Mouse (Mus musculus) T-cell, adult 2 months (primary cell): ENCODE data around the gene Ndufa3.
"Not testable (repeated sequence)": the region's sequence is repeated elsewhere in the genome, so short reads cannot be mapped to it uniquely, and the experiment has no call there.

Source experiments
- DNase-seq: peaks from one replicate; pipeline ENCODE4 v3.0.0; 2022; ENCODE audit warnings: low spot score

Ndufa3 gene

GRCm38 (mm10) chr7:3617242-3617995 is at the start of gene Ndufa3:
Gene Ndufa3, plus strand, starts transcription at chr7:3617373.
- DNase-seq, result peak; percentile 94

DNA sequence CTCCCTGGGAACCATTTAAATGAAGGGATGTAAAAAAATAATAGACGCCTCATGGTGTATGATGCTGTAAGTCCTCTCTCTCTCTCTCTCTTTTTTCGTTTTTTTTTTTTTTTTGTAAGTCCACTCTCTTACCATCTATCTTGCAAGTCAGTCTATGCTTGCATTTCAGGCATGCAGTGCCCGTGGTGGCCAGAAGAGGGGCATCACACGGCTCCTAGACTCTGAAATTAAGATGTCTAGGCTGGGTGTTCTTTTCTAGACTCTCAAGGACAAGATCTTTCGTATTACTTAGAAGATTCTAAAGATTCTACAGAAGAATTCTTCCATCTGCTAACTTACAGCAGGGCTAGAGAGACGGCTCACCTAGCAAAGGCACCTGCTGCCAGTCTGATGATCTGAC is 47.4 kb upstream of the Ndufa3 start:
- DNase-seq, result no peak

- DNase-seq, result not testable (repeated sequence)
Observed at GRCm38 (mm10) chr7:3570580-3570979, 46.6 kb upstream of the Ndufa3 start.

GRCm38 (mm10) chr7:3571847-3572246 is 45.3 kb upstream of the Ndufa3 start:
- no peak for DNase-seq

DNA sequence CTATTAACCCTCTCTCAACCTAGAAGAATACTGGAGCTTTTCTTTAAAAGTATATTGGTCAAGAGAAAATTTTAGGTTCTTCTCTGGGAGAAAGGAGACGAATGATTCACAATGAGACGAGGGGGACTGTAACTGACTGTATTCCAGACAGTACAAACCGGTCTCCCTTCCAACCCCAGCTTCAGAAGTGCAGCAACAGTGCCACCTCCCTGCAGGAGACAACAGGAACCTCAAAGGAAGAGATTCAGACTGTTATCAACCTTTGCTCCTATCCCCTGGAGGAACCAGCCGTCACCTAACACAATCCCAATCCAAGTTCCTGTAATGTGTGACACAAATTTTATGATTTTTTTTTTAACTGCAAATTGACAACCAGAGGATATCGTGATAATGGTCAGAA is 43.0 kb upstream of the Ndufa3 start:
- DNase-seq, result no peak

DNA sequence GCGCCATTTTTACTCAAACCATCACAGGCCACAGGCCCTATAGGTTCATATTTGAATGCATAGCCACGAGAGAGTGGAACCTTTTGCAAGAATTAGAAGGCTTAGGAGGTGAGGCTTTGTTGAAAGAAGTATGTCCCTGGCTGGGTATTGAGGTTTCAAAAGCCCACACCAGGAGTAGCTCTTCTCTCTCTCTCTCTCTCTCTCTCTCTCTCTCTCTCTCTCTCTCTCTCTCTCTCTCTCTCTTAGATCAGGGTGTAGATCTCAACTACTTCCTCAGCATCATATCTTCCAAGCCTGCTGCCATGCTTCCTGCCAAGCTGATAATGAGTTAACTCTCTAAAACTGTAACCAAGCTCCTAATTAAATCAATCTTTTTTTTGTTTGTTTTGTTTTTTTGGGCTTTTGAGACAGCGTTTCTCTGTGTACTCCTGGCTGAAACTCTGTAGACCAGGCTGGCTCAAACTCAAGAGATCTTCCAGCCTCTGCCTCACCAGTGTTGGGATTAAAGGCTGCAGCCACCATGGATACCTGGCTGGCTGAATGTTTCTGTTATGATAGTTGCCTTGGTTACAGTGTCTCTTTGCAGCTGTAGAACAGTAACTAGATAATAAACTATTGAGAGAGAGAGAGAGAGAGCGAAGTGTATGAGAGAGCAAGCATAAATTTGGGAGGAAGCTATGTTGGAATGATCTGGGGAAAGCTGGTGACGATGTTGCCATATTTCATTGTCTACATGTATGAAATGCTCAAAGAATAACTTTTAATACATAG is 40.6 kb upstream of the Ndufa3 start:
- DNase-seq, result no peak

DNA sequence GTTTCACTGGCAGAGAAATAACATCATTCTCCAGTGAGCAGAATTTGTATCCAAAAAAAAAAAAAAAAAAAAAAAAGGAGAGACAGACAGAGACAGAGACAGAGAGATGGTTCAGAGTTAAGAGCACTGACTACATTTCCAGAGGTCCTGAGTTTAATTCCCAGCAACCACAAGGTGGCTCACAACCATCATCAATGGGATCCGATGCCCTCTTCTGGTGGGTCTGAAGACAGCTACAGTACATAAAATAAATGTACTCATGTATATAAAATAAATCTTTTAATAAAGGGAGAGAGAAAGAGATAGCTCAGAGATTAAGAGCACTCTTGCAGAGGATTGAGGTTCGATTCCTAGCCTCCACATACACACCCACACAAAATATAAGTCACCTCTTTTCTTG is 39.0 kb upstream of the Ndufa3 start:
- DNase-seq, result no peak

DNA sequence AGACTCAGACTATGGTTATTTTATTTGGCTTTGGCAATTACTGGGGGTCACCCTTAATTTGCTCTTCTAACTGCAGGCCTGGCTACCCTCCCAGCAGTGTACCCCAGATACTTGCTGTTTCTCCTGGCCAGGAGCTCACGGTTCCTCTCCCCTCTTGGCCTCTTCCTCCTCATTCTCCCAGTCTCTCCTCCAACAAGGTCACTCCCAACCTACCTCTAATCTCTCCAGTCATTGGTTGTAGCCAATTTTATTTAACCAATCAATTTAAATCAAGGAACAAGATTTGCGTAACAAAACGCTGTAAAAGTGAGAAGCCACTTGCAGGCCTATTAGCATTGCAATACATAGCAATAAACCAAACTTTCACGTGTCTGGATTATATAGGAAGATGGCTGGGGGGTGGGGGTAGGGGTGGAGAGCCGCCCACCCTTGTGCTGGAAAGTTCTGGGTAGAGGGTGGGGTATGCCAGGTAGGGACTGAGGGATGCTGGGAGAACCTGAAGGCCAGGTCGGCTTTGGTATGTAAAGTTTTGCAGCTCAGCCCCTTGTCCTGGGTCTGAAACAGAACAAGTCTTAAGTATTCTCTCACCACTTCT is 38.1 kb upstream of the Ndufa3 start:
- DNase-seq, result no peak

DNA sequence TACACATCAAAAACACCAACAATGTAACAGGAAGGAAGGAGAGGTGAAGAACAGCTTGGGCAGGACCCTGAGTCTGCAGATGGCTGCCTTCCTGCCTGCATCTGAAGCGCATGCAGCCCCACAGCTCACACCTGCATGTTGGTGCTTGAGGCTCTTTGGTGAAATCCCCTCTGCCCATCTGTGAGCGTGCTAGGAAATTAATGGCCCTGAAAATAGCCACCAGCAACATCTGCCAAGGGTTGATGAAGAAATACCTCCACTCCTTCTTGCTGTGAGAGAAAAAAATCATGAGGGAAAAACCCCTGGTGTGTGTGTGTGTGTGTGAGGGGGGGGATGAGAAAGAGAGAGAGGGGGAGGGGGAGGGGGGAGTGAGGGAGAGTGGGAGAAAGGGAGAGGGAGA is 37.1 kb upstream of the Ndufa3 start:
- no peak for DNase-seq

GRCm38 (mm10) chr7:3585763-3586162 is 31.4 kb upstream of the Ndufa3 start:
- no peak for DNase-seq

- no peak for DNase-seq
Observed at GRCm38 (mm10) chr7:3586255-3586654, 30.9 kb upstream of the Ndufa3 start.

GRCm38 (mm10) chr7:3587292-3587691 is 29.9 kb upstream of the Ndufa3 start:
- no peak for DNase-seq

GRCm38 (mm10) chr7:3590550-3590949 is 26.6 kb upstream of the Ndufa3 start:
- DNase-seq, result no peak

GRCm38 (mm10) chr7:3591534-3591933 is 25.6 kb upstream of the Ndufa3 start:
- DNase-seq, result no peak

DNA sequence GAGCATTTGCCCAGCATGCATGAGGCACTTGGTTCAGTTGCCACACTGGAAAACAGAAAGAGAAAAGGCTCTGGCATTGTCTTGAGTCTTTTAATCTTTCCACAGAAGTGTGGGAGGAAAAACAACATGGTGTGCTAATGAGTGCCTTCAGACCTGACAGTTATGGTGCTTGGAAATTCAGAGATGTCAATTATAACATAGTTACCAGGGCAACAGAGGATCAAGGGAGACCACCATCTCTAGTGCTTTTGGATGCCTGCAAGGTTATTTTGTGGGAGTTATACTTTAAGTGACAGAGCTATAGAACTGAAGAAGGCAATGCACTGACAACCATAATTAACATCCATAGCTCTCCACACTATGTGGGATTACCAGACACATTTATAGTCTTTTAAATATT is 23.3 kb upstream of the Ndufa3 start:
- DNase-seq, result no peak

- DNase-seq, result no peak
Observed at GRCm38 (mm10) chr7:3594686-3595085, 22.5 kb upstream of the Ndufa3 start.

GRCm38 (mm10) chr7:3595146-3595545 is 22.0 kb upstream of the Ndufa3 start:
- DNase-seq, result peak; percentile 20

- not testable (repeated sequence) for DNase-seq
Observed at GRCm38 (mm10) chr7:3597755-3598154, 19.4 kb upstream of the Ndufa3 start.

DNA sequence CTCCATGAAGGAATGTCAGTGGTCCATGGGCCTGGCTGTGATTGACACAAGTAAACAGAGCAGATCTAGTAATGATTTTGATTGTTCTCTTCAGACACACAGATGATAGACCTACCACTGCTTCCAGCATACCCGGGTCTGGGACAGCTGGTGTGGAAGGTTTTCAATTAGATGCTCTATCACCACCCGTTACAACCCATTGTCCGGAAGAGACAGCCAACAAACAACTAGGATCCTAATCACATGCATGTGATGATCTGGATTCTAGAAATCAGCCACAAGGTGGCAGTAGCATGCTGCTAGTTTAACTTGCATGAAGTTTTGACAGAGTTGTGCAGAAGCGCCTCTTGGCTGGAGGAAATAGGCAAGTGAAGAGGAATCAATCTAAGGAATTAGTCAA is 16.1 kb upstream of the Ndufa3 start:
- peak; percentile 65 for DNase-seq

DNA sequence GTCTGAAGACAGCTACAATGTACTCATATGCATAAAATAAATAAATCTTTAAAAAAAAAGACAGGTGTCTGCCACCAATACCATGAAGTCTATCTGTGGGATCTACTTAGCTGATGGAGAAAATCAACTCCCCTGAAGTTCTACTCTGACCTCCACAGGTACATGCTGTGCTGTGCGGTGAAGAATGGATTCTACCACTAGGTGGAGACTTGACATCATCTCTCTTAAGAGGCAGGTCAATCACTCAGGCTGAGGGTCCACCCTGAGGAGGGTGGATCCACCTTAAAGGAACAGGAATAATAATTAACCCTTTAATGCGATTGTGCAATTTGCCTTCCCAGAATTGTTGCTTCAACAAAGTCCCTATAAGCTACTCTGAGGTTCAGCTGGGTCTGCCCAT is 10.4 kb upstream of the Ndufa3 start:
- DNase-seq, result no peak

DNA sequence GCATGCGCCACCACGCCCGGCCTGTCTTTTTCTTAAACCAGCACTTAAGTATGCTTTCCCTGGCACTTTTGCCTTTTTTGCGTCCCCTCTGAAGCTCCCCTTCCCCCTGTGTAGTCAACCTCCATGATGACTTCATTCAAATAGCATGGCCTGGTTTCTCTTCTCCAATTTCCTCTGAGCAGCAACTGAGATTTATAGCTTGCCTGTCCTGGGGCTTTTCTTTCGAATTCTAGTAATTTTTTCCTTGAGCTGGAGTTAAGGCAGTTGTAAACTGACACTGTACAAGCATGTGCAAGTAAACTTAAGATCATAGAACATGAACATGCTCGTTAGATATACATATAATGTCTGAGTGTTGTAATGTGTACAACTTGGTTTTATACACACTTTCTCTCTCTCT is 9.8 kb upstream of the Ndufa3 start:
- no peak for DNase-seq

DNA sequence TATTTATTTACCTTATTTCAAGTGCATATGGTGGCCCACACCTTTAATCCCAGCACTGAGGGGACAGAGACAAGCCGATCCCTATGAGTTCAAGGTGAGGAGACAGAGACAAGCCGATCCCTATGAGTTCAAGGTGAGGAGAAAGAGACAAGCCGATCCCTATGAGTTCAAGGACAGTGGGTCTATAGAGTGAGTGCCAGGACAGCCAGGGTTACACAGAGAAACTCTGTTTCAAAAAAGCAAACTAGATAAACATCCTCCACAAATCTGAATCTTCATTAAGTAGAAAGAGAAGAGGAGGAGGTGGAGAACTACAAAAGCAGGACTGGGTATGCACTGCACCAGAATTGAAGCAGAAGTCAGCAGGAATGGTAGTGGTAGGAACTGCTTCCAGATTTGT is 8.5 kb upstream of the Ndufa3 start:
- DNase-seq, result no peak

GRCm38 (mm10) chr7:3609082-3609481 is 8.1 kb upstream of the Ndufa3 start:
- no peak for DNase-seq
